Mouse (Mus musculus): ENCODE measurements around the gene Dgat2.

Gene Dgat2

GRCm38 (mm10) chr7:99191411-99191810, 8.9 kb upstream of the Dgat2 start:
- no peak for DNase-seq (ENCODE audit: low spot score)

- no peak for DNase-seq (ENCODE audit: low spot score)
Observed at GRCm38 (mm10) chr7:99189885-99190284, 7.4 kb upstream of the Dgat2 start.

GRCm38 (mm10) chr7:99188630-99189029, 6.1 kb upstream of the Dgat2 start:
- DNase-seq (ENCODE audit: low spot score): no peak

GRCm38 (mm10) chr7:99187451-99187850, 4.9 kb upstream of the Dgat2 start:
- no peak for DNase-seq (ENCODE audit: low spot score)

GRCm38 (mm10) chr7:99185405-99185804, 2.9 kb upstream of the Dgat2 start:
- no peak for DNase-seq (ENCODE audit: low spot score)

- no peak for DNase-seq (ENCODE audit: low spot score)
Observed at GRCm38 (mm10) chr7:99183751-99184150, 1.2 kb upstream of the Dgat2 start.

GRCm38 (mm10) chr7:99181619-99182431, 694 bp downstream of the Dgat2 start:
- DNase-seq (ENCODE audit: low spot score): no peak

GRCm38 (mm10) chr7:99180162-99180561, 2.4 kb downstream of the Dgat2 start:
- no peak for DNase-seq (ENCODE audit: low spot score)

GRCm38 (mm10) chr7:99179271-99179670, 3.2 kb downstream of the Dgat2 start:
- no peak for DNase-seq (ENCODE audit: low spot score)

GRCm38 (mm10) chr7:99177386-99177785, 5.1 kb downstream of the Dgat2 start:
- no peak for DNase-seq (ENCODE audit: low spot score)

GRCm38 (mm10) chr7:99175666-99176065, 6.9 kb downstream of the Dgat2 start:
- no peak for DNase-seq (ENCODE audit: low spot score)

- no peak for DNase-seq (ENCODE audit: low spot score)
Observed at GRCm38 (mm10) chr7:99175118-99175517, 7.4 kb downstream of the Dgat2 start.

GRCm38 (mm10) chr7:99174006-99174405, 8.5 kb downstream of the Dgat2 start:
- no peak for DNase-seq (ENCODE audit: low spot score)

GRCm38 (mm10) chr7:99172898-99173297, 9.6 kb downstream of the Dgat2 start:
- DNase-seq (ENCODE audit: low spot score): no peak

GRCm38 (mm10) chr7:99171730-99172463, 10.6 kb downstream of the Dgat2 start:
- DNase-seq (ENCODE audit: low spot score): no peak

- DNase-seq (ENCODE audit: low spot score): no peak
Observed at GRCm38 (mm10) chr7:99170519-99170918, 12.0 kb downstream of the Dgat2 start.

GRCm38 (mm10) chr7:99169717-99170403, 12.7 kb downstream of the Dgat2 start:
- DNase-seq (ENCODE audit: low spot score): no peak

- DNase-seq (ENCODE audit: low spot score): no peak
Observed at GRCm38 (mm10) chr7:99168756-99169155, 13.8 kb downstream of the Dgat2 start.

- peak; percentile 36 for DNase-seq (ENCODE audit: low spot score)
Observed at GRCm38 (mm10) chr7:99167939-99168338, 14.6 kb downstream of the Dgat2 start.

- no peak for DNase-seq (ENCODE audit: low spot score)
Observed at GRCm38 (mm10) chr7:99166159-99166558, 16.4 kb downstream of the Dgat2 start.

GRCm38 (mm10) chr7:99164873-99165410, 17.6 kb downstream of the Dgat2 start:
- DNase-seq (ENCODE audit: low spot score): no peak

GRCm38 (mm10) chr7:99162462-99162861, 20.1 kb downstream of the Dgat2 start:
- no peak for DNase-seq (ENCODE audit: low spot score)
